Mouse (Mus musculus): ENCODE measurements around the gene Zmiz1. TPM values are rescaled to one million over a fixed set of nuclear protein-coding genes. Genes with fewer than 3 reads are reported as not detected.

Gene Zmiz1
- polyA plus RNA-seq, 1 experiment: 27.3 TPM

- Histone ChIP-seq H3K4me3 (ENCODE audit: insufficient read depth, poor library complexity, severe bottlenecking) (no peak overlapping the region), H3K79me2 (ENCODE audit: control insufficient read depth, insufficient read depth) (peaks cover 100% of the 10 kb centered on the region), H3K79me3 (ENCODE audit: low read depth) (peaks cover 55% of the 10 kb centered on the region), H3ac (ENCODE audit: control insufficient read depth, insufficient read length, low read depth) (no peak overlapping the region), H3K36me3 (ENCODE audit: control insufficient read depth, insufficient read depth) (peaks cover 35% of the 10 kb centered on the region), H3K27me3 (ENCODE audit: control insufficient read depth, insufficient read depth, insufficient read length) (no peaks in the 10 kb centered on the region)
- no peak for TF ChIP-seq MYOD1 (IDR thresholded peaks at IDR 0.05; ENCODE audit: control insufficient read depth, insufficient read length, low read depth)
- TF ChIP-seq FOSL1 (IDR thresholded peaks at IDR 0.05; ENCODE audit: insufficient read depth, low read length, poor library complexity, severe bottlenecking): no peak
- TF ChIP-seq CTCF (IDR thresholded peaks at IDR 0.05; ENCODE audit: control insufficient read depth, insufficient read depth, insufficient read length): no peak
- no peak for TF ChIP-seq CEBPB (IDR thresholded peaks at IDR 0.05; ENCODE audit: low read depth)
- TF ChIP-seq MAX (IDR thresholded peaks at IDR 0.05): no peak
- TF ChIP-seq MYOG (IDR thresholded peaks at IDR 0.05; ENCODE audit: control insufficient read depth, extremely low read depth, insufficient read length): no peak
- TF ChIP-seq USF1 (IDR thresholded peaks at IDR 0.05; ENCODE audit: low read depth): no peak
Measured at GRCm38 (mm10) chr14:25510362-25510761, 51.4 kb downstream of the Zmiz1 start.

GRCm38 (mm10) chr14:25510987-25511386, 52.0 kb downstream of the Zmiz1 start:
- Histone ChIP-seq H3ac (ENCODE audit: control insufficient read depth, insufficient read length, low read depth) (no peak overlapping the region), H3K79me3 (ENCODE audit: low read depth) (peaks cover 53% of the 10 kb centered on the region), H3K79me2 (ENCODE audit: control insufficient read depth, insufficient read depth) (peaks cover 100% of the 10 kb centered on the region), H3K4me3 (ENCODE audit: insufficient read depth, poor library complexity, severe bottlenecking) (no peak overlapping the region), H3K27me3 (ENCODE audit: control insufficient read depth, insufficient read depth, insufficient read length) (no peaks in the 10 kb centered on the region), H3K36me3 (ENCODE audit: control insufficient read depth, insufficient read depth) (peaks cover 35% of the 10 kb centered on the region)
- TF ChIP-seq MYOG (IDR thresholded peaks at IDR 0.05; ENCODE audit: control insufficient read depth, extremely low read depth, insufficient read length) (no peak), FOSL1 (IDR thresholded peaks at IDR 0.05; ENCODE audit: insufficient read depth, low read length, poor library complexity, severe bottlenecking) (no peak), USF1 (IDR thresholded peaks at IDR 0.05; ENCODE audit: low read depth) (no peak), CEBPB (IDR thresholded peaks at IDR 0.05; ENCODE audit: low read depth) (no peak), MAX (IDR thresholded peaks at IDR 0.05) (no peak), MYOD1 (IDR thresholded peaks at IDR 0.05; ENCODE audit: control insufficient read depth, insufficient read length, low read depth) (no peak)

- H3K79me3 ChIP-seq (ENCODE audit: low read depth): peaks cover 50% of the 10 kb centered on the region
- H3K36me3 ChIP-seq (ENCODE audit: control insufficient read depth, insufficient read depth): peaks cover 33% of the 10 kb centered on the region
- TF ChIP-seq MYOG (IDR thresholded peaks at IDR 0.05; ENCODE audit: control insufficient read depth, extremely low read depth, insufficient read length) (no peak), CEBPB (IDR thresholded peaks at IDR 0.05; ENCODE audit: low read depth) (no peak), CTCF (IDR thresholded peaks at IDR 0.05; ENCODE audit: control insufficient read depth, insufficient read depth, insufficient read length) (no peak), USF1 (IDR thresholded peaks at IDR 0.05; ENCODE audit: low read depth) (no peak), MYOD1 (IDR thresholded peaks at IDR 0.05; ENCODE audit: control insufficient read depth, insufficient read length, low read depth) (no peak), FOSL1 (IDR thresholded peaks at IDR 0.05; ENCODE audit: insufficient read depth, low read length, poor library complexity, severe bottlenecking) (no peak), MAX (IDR thresholded peaks at IDR 0.05) (no peak)
- H3K27me3 ChIP-seq (ENCODE audit: control insufficient read depth, insufficient read depth, insufficient read length): no peaks in the 10 kb centered on the region
- no peak overlapping the region for H3ac ChIP-seq (ENCODE audit: control insufficient read depth, insufficient read length, low read depth)
- H3K79me2 ChIP-seq (ENCODE audit: control insufficient read depth, insufficient read depth): peaks cover 100% of the 10 kb centered on the region
- H3K4me3 ChIP-seq (ENCODE audit: insufficient read depth, poor library complexity, severe bottlenecking): no peak overlapping the region
Measured at GRCm38 (mm10) chr14:25511564-25511963, 52.6 kb downstream of the Zmiz1 start.

- H3K79me3 ChIP-seq (ENCODE audit: low read depth): peaks cover 48% of the 10 kb centered on the region
- H3K79me2 ChIP-seq (ENCODE audit: control insufficient read depth, insufficient read depth): peaks cover 100% of the 10 kb centered on the region
- no peaks in the 10 kb centered on the region for H3K27me3 ChIP-seq (ENCODE audit: control insufficient read depth, insufficient read depth, insufficient read length)
- peaks cover 29% of the 10 kb centered on the region for H3K36me3 ChIP-seq (ENCODE audit: control insufficient read depth, insufficient read depth)
- no peak overlapping the region for H3K4me3 ChIP-seq (ENCODE audit: insufficient read depth, poor library complexity, severe bottlenecking)
- TF ChIP-seq CTCF (IDR thresholded peaks at IDR 0.05; ENCODE audit: control insufficient read depth, insufficient read depth, insufficient read length) (no peak), MYOD1 (IDR thresholded peaks at IDR 0.05; ENCODE audit: control insufficient read depth, insufficient read length, low read depth) (no peak), MAX (IDR thresholded peaks at IDR 0.05) (no peak), USF1 (IDR thresholded peaks at IDR 0.05; ENCODE audit: low read depth) (no peak), CEBPB (IDR thresholded peaks at IDR 0.05; ENCODE audit: low read depth) (no peak), MYOG (IDR thresholded peaks at IDR 0.05; ENCODE audit: control insufficient read depth, extremely low read depth, insufficient read length) (no peak), FOSL1 (IDR thresholded peaks at IDR 0.05; ENCODE audit: insufficient read depth, low read length, poor library complexity, severe bottlenecking) (no peak)
- no peak overlapping the region for H3ac ChIP-seq (ENCODE audit: control insufficient read depth, insufficient read length, low read depth)
Measured at GRCm38 (mm10) chr14:25511967-25512366, 53.0 kb downstream of the Zmiz1 start.

- no peak overlapping the region for H3ac ChIP-seq (ENCODE audit: control insufficient read depth, insufficient read length, low read depth)
- peaks cover 100% of the 10 kb centered on the region for H3K79me2 ChIP-seq (ENCODE audit: control insufficient read depth, insufficient read depth)
- H3K79me3 ChIP-seq (ENCODE audit: low read depth): peaks cover 47% of the 10 kb centered on the region
- TF ChIP-seq USF1 (IDR thresholded peaks at IDR 0.05; ENCODE audit: low read depth) (no peak), FOSL1 (IDR thresholded peaks at IDR 0.05; ENCODE audit: insufficient read depth, low read length, poor library complexity, severe bottlenecking) (no peak), MYOG (IDR thresholded peaks at IDR 0.05; ENCODE audit: control insufficient read depth, extremely low read depth, insufficient read length) (no peak), MYOD1 (IDR thresholded peaks at IDR 0.05; ENCODE audit: control insufficient read depth, insufficient read length, low read depth) (no peak), CTCF (IDR thresholded peaks at IDR 0.05; ENCODE audit: control insufficient read depth, insufficient read depth, insufficient read length) (no peak), CEBPB (IDR thresholded peaks at IDR 0.05; ENCODE audit: low read depth) (no peak), MAX (IDR thresholded peaks at IDR 0.05) (no peak)
- H3K4me3 ChIP-seq (ENCODE audit: insufficient read depth, poor library complexity, severe bottlenecking): no peak overlapping the region
- H3K36me3 ChIP-seq (ENCODE audit: control insufficient read depth, insufficient read depth): peaks cover 21% of the 10 kb centered on the region
- H3K27me3 ChIP-seq (ENCODE audit: control insufficient read depth, insufficient read depth, insufficient read length): no peaks in the 10 kb centered on the region
Measured at GRCm38 (mm10) chr14:25512803-25513202, 53.8 kb downstream of the Zmiz1 start.

- Histone ChIP-seq H3K4me3 (ENCODE audit: insufficient read depth, poor library complexity, severe bottlenecking) (no peak overlapping the region), H3K36me3 (ENCODE audit: control insufficient read depth, insufficient read depth) (peaks cover 18% of the 10 kb centered on the region), H3K79me3 (ENCODE audit: low read depth) (peaks cover 53% of the 10 kb centered on the region)
Measured at GRCm38 (mm10) chr14:25513496-25513895, 54.5 kb downstream of the Zmiz1 start.

More at GRCm38 (mm10) chr14:25513496-25513895, 54.5 kb downstream of the Zmiz1 start:
- H3K27me3 ChIP-seq (ENCODE audit: control insufficient read depth, insufficient read depth, insufficient read length): no peaks in the 10 kb centered on the region
- TF ChIP-seq MYOG (IDR thresholded peaks at IDR 0.05; ENCODE audit: control insufficient read depth, extremely low read depth, insufficient read length): no peak
- peaks cover 100% of the 10 kb centered on the region for H3K79me2 ChIP-seq (ENCODE audit: control insufficient read depth, insufficient read depth)
- H3ac ChIP-seq (ENCODE audit: control insufficient read depth, insufficient read length, low read depth): no peak overlapping the region

Data from C2C12 (cell line).